Mouse (Mus musculus) cerebellum, adult 2 months (tissue): ENCODE results near the gene Gzmg. TPM values are rescaled to one million over a fixed set of nuclear protein-coding genes. Genes with fewer than 3 reads are reported as not detected.
"Not testable (repeated sequence)": the region's sequence is repeated elsewhere in the genome, so short reads cannot be mapped to it uniquely, and the experiment has no call there.

Experiments used
- DNase-seq, 2 experiments: peaks; one replicate each; pipeline ENCODE4 v3.0.0; 2021
- H3K27ac ChIP-seq: fragments of 200-500 bp; 2 replicates; pipeline ENCODE4 v1.5.1; 2012; ENCODE audit warnings: low read length, control low read depth, inconsistent platforms; ENCODE audit not compliant: insufficient read depth
- H3K27me3 ChIP-seq: fragments of 200-500 bp; 2 replicates; pipeline ENCODE4 v1.6.1; 2012; ENCODE audit warnings: inconsistent platforms, mild to moderate bottlenecking, low read length, moderate library complexity; ENCODE audit not compliant: control insufficient read depth, insufficient read depth
- H3K4me1 ChIP-seq: fragments of 200-500 bp; 2 replicates; pipeline ENCODE4 v1.6.1; 2011; ENCODE audit warnings: low read length; ENCODE audit not compliant: control insufficient read depth, insufficient read depth
- H3K4me3 ChIP-seq: fragments of 200-500 bp; replicated peaks from 2 replicates; pipeline ENCODE3; 2011; ENCODE audit warnings: mild to moderate bottlenecking, low read depth, low read length, control low read depth; ENCODE audit not compliant: insufficient read depth
- CTCF ChIP-seq: fragments of 200-500 bp; IDR thresholded peaks from 2 replicates; pipeline ENCODE4 v1.5.1; 2011; ENCODE audit warnings: low read depth, mild to moderate bottlenecking, control low read depth, low read length, moderate library complexity, borderline replicate concordance; ENCODE audit not compliant: insufficient read depth
- POLR2A ChIP-seq: fragments of 200-500 bp; IDR thresholded peaks from 2 replicates; pipeline ENCODE4 v1.6.1; 2011; ENCODE audit warnings: low read length, control low read depth, borderline replicate concordance; ENCODE audit not compliant: insufficient read depth
- WGBS: fragments of 180-500 bp; shearing (Covaris S2); methylation state at CpG from one replicate; pipeline ENCODE4 v1.1.7; 2018; 5-methylcytosine and 5-hydroxymethylcytosine counted together
- polyA plus RNA-seq: library from polyadenylated mRNA; depleted of rRNA; stranded (reverse); fragments of >200 nt; gene quantifications from 2 replicates; pipeline ENCODE4 v1.2.3, GENCODE M21; 2012

Gene Gzmg
- polyA plus RNA-seq, 1 experiment = not detected

DNA sequence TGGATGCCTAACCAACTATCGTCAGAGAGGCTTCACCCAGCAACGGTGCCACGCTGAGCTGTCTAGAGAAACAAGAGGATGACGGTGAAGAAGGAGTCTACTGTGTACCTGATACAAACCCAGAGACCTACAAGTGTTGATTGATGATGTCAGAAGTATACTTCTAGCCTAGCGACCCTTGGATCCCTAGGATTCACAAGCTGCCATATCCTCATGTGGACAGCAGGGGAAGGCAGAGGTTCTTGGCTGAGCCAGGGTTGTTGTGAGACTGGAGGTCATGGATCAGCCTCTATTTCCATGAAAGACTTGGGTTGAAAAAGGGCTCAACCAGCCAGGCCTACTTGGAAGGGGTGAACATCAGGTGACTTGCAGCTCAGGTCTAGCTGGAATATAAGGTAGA lies 13.4 kb upstream of the Gzmg start:
- 93% methylated on average over 5 of the region's 5 CpGs for WGBS
- peaks cover 4% of the 10 kb centered on the region for H3K4me1 ChIP-seq
- no peak overlapping the region for H3K4me3 ChIP-seq
- no peaks in the 10 kb centered on the region for H3K27me3 ChIP-seq
- no peak overlapping the region for H3K27ac ChIP-seq
- no peak for DNase-seq
- TF ChIP-seq CTCF = no peak
- TF ChIP-seq POLR2A = no peak

DNA sequence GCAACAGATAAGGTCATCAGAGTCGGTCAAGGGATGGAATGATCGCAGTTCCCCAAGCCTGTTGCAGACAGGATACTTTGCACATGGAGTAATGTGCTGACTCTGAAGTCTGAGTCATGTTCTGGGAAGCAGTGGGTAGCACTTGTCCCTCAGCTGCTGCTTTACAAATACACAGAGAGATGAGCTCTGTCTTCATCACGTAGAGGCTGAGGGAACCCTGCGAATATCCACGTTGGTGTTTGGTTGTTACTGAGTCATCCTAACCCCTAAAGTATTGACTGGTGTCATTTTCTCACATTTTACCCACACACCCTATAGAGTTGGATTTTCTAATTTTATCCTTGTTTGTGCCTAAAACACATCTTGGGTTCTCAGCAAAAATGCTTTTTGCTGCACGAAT lies 8.6 kb upstream of the Gzmg start:
- Histone ChIP-seq H3K27me3 (no peaks in the 10 kb centered on the region), H3K4me1 (peaks cover 3% of the 10 kb centered on the region; the same call in 1 of the 2 replicates), H3K4me3 (no peak overlapping the region), H3K27ac (no peak overlapping the region)
- WGBS = 88% methylated on average over 6 of the region's 6 CpGs
- TF ChIP-seq POLR2A = no peak
- DNase-seq = no peak

DNA sequence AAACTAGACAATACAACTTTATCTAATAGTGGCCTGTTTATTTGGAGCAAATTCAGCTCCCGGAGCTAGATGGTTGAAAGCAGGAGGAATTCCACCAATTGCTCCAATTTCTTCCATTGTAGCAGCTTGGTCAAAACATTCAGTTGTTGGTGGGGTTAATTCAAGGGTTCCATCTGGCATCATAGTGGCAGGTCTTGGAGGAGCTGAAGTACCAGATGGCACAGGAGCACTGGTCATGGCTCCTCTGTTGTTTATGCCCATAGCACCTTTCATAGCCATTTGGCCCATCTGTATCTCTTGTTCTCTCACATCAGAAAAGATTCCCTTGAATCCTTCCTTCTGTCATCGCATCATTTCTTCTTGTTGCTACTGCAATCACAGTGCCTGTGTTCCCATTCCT lies 2.7 kb upstream of the Gzmg start:
- Histone ChIP-seq H3K27me3 (no peaks in the 10 kb centered on the region), H3K4me3 (no peak overlapping the region), H3K4me1 (peaks cover 6% of the 10 kb centered on the region; the same call in 1 of the 2 replicates), H3K27ac (peak overlapping the region; percentile 16; the same call in 1 of the 2 replicates)
- no peak for TF ChIP-seq CTCF
- TF ChIP-seq POLR2A = no peak
- peak; percentile 20 to 67 for DNase-seq
- 19% methylated on average over 2 of the region's 2 CpGs for WGBS

DNA sequence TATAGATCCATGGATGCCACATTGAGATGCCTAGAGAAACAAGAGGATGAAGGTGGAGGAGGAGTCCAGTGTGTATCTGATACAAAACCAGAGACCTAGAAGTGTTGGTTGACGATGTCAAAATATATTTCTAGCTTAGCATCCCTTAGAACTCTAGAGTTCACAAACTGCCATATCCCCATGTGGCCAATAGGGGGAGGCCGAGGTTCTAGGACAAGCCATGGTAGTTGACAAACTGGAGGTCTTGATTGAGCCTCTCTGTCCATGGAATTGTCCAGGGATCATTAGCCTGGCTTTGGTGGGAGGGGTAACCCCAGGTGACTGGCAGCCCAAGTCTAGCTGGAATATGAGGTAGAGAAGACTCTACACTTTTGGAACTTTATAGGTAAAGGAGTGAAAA lies 4.0 kb downstream of the Gzmg start:
- H3K4me3 ChIP-seq = no peak overlapping the region
- 67% methylated on average over 2 of the region's 2 CpGs for WGBS
- no peak for TF ChIP-seq POLR2A
- 0 out of 2 replicates have a peak, but pooled peaks have one; percentile 8 for TF ChIP-seq CTCF
- no peak overlapping the region for H3K27ac ChIP-seq
- DNase-seq = no peak
- no peaks in the 10 kb centered on the region for H3K27me3 ChIP-seq
- no peaks in the 10 kb centered on the region for H3K4me1 ChIP-seq

DNA sequence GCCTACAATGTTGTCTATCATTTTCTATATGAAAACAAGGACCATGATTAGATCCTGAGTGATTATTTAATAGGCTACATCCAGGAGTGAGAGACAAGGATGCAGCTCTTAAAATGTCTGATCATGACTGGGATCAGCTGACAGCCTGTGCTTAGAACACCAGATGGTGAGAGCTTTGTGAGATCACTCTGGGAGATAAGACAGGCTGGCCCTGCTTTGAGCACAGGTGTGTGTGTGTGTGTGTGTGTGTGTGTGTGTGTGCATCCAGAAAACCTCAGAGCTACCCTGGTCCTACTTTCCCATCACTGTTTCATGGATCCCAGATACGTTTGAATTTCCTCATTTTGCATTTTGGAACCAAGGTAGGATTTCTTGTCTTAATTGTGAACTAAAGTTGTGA lies 25.7 kb downstream of the Gzmg start:
- not testable (repeated sequence) for H3K4me3 ChIP-seq, H3K27ac ChIP-seq, H3K27me3 ChIP-seq, H3K4me1 ChIP-seq, DNase-seq
- WGBS = 69% methylated on average over 1 of the region's 1 CpGs

DNA sequence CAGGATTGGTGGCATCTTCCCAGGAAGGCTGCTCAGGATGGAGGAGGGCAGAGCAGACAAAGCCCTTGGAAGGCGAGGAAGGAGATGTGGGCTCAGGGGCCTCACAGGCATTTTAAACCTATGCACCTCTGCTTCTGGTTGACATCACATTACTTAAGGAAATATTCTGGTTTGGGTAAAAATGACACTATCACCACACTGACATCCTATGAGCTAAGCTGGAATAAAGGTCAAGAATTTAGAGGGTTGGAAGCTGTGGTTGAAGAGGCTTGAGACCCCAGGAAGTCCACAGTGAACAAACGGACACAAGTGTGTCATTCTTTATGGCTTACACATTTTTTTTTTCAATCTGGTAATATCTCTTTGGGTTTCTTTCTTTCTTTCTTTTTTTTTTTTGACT lies 26.9 kb downstream of the Gzmg start, which contains the start of gene Gzmd:
Gene Gzmd, minus strand, starts transcription at position 101 of the 400 bp plus-strand sequence.
- not testable (repeated sequence) for H3K4me1 ChIP-seq, DNase-seq, H3K4me3 ChIP-seq, H3K27me3 ChIP-seq, H3K27ac ChIP-seq
- 86% methylated on average over 2 of the region's 2 CpGs for WGBS

DNA sequence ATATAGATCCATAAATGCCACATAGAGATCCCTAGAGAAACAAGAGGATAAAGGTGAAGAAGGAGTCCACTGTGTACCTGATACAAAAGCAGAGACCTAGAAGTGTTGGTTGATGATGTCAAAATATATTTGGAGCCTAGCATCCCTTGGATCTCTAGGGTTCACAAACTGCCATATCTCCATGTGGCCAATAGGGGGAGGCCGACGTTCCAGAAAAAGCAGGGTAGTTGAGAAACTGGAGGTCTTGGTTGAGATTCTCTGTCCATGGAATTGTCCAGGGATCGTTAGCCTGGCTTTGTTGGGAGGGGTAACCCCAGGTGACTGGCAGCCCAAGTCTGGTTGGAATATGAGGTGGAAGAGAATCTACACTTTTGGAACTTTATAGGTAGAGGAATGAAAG lies 31.0 kb downstream of the Gzmg start:
- 51% methylated on average over 3 of the region's 3 CpGs for WGBS
- no peak for DNase-seq

DNA sequence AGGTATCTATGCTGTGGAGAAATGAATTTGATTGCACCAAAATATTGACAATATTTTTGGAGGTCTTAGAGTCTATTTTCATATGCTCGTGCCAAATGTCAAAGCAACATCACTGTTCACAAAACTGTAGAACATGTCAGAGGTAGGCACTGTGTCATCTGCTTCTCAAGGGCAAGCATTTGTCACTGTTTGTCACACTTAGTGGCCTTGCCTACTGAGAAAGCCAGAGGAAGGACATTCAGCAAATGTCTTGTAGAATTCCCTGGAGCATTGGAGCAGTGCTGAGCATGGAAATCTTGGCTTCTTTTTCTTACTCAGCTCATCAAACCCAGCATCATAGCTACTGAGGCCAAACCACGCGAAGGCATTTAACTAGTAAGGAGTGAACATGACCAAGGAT lies 35.9 kb downstream of the Gzmg start:
- H3K27ac ChIP-seq = no peak overlapping the region
- 69% methylated on average over 3 of the region's 3 CpGs for WGBS
- no peak for DNase-seq
- H3K4me1 ChIP-seq = no peaks in the 10 kb centered on the region
- TF ChIP-seq CTCF = no peak
- TF ChIP-seq POLR2A = no peak
- H3K4me3 ChIP-seq = no peak overlapping the region
- no peaks in the 10 kb centered on the region for H3K27me3 ChIP-seq

More for the DNA sequence above, 31.0 kb downstream of the Gzmg start:
- Histone ChIP-seq H3K27me3 (no peaks in the 10 kb centered on the region), H3K27ac (no peak overlapping the region), H3K4me3 (no peak overlapping the region), H3K4me1 (no peaks in the 10 kb centered on the region)
- no peak for TF ChIP-seq POLR2A
- TF ChIP-seq CTCF = no peak

DNA sequence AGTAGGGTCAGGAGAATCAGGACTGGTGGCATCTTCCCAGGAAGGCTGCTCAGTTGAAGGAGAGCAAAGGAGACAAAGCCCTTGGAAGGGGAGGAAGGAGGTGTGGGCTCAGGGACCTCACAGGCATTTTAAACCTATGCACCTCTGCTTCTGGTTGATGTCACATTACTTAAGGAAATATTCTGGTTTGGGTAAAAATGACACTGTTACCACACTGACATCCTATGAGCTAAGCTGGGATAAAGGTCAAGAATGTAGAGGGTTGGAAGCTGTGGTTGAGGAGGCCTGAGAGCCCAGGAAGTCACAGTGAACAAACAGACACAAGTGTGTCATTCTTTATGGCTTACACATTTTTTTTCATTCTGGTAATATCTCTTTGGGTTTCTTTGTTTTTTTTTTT lies 38.9 kb downstream of the Gzmg start, which contains the start of gene Gzme:
Gene Gzme, minus strand, starts transcription at position 101 of the 400 bp plus-strand sequence.
- TF ChIP-seq POLR2A = no peak
- no peak for TF ChIP-seq CTCF
- Histone ChIP-seq H3K27ac (no peak within 1 kb of the TSS), H3K27me3 (no peaks in the 10 kb centered on the region), H3K4me1 (no peaks in the 10 kb centered on the region), H3K4me3 (no peak within 1 kb of the TSS)
- DNase-seq = no peak

DNA sequence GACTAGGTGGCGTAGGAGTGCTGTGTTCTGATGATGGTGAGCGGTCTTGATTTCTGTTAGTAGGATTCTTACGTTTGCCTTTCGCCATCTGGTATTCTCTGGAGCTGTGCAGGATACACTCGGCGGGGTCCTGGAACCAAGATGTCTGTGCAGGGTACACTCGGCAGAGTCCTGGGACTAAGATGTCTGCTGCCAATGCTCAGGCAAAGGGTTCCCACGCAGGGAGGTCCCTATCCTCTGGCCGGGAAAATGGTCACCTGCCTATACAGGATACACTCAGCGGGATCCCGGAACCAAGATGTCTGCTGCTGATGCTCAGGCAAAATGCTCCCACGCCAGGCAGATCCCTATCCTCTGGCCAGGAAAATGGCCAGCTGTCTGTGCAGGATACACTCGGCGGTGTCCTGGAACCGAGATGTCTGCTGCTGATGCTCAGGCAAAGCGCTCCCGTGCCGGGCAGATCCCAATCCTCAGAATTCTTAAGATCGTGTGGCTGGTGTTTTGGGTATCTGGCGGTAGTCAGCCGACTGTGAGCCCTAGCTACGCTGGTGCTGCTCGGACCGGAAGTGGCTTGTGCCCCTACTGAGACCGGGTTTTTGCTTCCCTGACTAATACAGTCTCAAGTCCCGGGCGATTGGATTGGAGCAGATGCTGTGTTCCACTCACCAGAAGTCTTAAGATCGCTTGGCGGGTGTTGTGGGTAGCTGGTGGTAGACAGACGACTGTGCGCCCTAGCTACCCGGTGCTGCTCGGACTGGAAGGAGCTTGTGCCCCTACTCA lies 43.7 kb downstream of the Gzmg start:
- 91% methylated on average over 33 of the region's 33 CpGs for WGBS
- H3K4me3 ChIP-seq, H3K27ac ChIP-seq, H3K4me1 ChIP-seq, H3K27me3 ChIP-seq, DNase-seq: not testable (repeated sequence)
